Mouse (Mus musculus): ENCODE data around the gene Akain1. TPM values are rescaled to one million over a fixed set of nuclear protein-coding genes. Genes with fewer than 3 reads are reported as not detected.

Gene Akain1
- total RNA-seq, 1 experiment from 2014 or later = not detected

DNA sequence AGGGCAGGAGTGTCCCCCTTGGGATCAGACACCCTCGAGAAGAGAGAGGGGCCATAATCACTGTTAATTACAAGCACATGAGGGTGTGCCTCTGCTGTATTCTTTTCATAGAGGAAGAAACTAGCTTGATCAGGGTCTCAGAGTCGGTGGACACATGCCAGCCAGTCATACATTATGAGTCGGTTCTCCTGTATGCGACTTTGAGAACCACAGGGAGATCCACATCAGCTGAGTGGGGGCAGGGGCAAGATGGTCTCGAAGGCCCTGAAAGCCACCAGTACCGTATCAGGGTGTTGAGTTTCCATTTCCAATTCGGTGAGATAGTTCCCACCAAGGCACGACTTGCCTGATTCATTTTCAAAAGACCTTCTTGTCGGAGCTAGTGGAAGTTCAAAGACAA is 33.3 kb downstream of the Akain1 start:
- ATAC-seq (replicated peaks in 1 of 2; ENCODE audit: insufficient read depth in 1 of 2, low FRiP score in 2 of 2, low TSS enrichment in 1 of 2, low read depth in 1 of 2, poor library complexity in 2 of 2, severe bottlenecking in 2 of 2) = no peak

DNA sequence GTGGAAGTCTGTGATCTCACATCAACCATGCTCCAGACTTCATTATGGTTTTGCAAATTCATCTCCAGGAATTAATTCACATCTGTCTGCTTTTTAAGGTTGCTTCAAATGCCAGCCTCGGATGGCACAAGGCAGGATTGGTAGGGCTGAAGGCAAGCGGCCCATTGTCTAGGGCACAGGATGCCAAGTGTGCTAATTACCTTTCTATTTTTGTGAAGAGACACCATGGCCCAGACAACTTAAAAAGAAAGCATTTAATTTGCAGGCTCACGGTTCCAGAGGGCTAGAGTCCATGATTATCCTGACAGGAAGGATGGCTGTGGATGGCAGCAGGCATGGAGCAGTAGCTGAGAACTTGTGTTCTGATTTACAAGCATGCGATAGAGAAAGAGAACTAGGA is 35.0 kb downstream of the Akain1 start:
- no peak for ATAC-seq (replicated peaks in 1 of 2; ENCODE audit: insufficient read depth in 1 of 2, low FRiP score in 2 of 2, low TSS enrichment in 1 of 2, low read depth in 1 of 2, poor library complexity in 2 of 2, severe bottlenecking in 2 of 2)

DNA sequence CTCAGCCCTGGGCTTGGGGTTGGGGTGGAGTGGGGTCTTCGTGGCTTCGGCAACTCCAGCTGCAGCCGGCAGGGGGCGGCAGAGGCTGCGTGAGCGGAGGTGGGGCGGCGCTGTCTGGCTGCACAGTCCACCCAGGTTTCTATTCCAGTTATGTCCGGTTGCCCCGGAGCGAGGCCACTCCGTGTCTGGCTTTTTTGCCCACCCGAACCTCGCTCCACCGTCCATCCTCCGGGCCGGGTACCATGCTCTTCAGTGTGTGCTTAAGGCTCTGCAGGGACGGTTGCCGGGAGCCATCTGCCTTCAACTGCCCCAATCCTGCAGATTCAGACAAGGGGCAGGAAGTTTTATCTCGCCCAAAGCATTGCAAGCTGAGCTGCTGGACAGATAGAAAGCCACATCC is 36.3 kb downstream of the Akain1 start:
- peak; percentile 85 to 91 for ATAC-seq (replicated peaks in 1 of 2; ENCODE audit: insufficient read depth in 1 of 2, low FRiP score in 2 of 2, low TSS enrichment in 1 of 2, low read depth in 1 of 2, poor library complexity in 2 of 2, severe bottlenecking in 2 of 2)

DNA sequence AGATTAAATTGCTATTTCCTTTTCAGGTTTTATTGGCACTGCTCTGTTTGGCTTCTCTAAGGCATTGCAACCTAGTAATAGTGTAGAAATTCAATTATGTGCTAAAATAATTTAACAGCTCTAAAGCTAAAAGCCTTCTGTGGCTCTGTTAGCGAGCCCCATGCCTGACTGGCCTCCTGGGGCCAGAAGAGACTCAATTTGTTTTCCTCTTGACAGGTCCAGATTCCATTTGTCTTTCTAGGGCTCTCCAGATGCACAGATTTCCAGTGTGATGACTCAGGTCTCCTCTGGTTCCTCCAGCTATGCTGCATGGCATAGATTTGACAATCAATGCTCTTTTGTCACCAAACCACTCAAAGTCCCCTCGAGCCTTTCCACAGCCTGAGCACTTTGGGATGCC is 38.4 kb downstream of the Akain1 start:
- no peak for ATAC-seq (replicated peaks in 1 of 2; ENCODE audit: insufficient read depth in 1 of 2, low FRiP score in 2 of 2, low TSS enrichment in 1 of 2, low read depth in 1 of 2, poor library complexity in 2 of 2, severe bottlenecking in 2 of 2)

DNA sequence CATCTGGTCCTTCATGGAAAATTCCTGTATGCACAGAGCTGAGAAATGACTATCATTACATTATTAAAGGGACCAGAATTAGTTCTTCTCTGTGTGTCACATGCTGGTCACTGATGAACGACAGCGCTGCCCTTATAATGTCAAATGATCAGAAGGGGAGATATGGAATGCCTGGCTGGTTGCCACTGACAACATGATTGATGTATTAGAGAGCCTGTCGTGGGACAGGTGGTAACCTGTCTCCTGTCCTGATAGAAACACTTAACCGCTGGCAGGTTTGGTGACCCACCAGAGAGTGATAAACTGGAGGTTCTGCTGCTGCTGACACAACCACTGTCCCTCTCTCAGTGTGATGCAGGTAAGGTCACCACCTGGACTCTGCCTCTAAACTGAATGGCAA is 40.1 kb downstream of the Akain1 start:
- no peak for ATAC-seq (replicated peaks in 1 of 2; ENCODE audit: insufficient read depth in 1 of 2, low FRiP score in 2 of 2, low TSS enrichment in 1 of 2, low read depth in 1 of 2, poor library complexity in 2 of 2, severe bottlenecking in 2 of 2)

DNA sequence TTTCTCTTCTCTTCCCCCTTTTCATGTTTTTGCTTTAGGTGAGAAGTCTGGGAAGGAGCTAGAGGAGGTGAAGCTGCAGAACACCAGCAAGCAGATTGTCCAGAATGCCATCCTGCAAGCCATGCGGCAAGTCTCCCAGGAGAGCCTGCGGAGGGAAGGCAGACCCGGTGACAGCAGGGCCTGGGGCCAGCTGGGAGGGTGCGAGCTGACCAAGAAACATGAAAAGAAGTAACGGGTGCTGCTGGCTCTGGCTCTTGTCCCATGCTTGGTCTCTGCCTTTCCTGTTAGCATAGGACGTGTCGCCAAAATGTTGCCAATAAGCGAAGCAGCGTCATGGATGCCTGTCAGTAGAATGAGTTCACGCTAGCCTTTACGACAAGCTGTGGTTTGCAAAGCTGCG is 48.0 kb downstream of the Akain1 start:
- ATAC-seq (replicated peaks in 1 of 2; ENCODE audit: insufficient read depth in 1 of 2, low FRiP score in 2 of 2, low TSS enrichment in 1 of 2, low read depth in 1 of 2, poor library complexity in 2 of 2, severe bottlenecking in 2 of 2) = no peak

DNA sequence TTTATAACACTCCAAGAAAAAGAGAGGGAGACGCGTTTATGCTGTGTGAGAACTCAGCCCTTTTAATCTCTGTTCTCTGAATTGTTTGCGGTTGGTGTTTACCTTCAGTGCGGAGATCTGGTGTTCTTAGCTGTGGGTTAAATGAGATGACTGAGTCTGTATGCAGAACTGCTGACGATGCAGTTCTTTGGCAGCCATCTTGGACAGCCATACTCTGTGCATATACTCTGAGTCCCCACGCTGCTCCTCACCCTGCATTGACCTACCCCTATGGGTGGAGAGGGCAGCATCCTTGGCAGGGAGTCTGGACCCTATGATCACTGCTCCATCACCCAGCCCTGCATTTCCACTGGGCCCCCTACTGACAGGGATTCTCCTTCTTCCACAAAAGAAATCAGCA is 48.8 kb downstream of the Akain1 start:
- ATAC-seq (replicated peaks in 1 of 2; ENCODE audit: insufficient read depth in 1 of 2, low FRiP score in 2 of 2, low TSS enrichment in 1 of 2, low read depth in 1 of 2, poor library complexity in 2 of 2, severe bottlenecking in 2 of 2) = no peak

DNA sequence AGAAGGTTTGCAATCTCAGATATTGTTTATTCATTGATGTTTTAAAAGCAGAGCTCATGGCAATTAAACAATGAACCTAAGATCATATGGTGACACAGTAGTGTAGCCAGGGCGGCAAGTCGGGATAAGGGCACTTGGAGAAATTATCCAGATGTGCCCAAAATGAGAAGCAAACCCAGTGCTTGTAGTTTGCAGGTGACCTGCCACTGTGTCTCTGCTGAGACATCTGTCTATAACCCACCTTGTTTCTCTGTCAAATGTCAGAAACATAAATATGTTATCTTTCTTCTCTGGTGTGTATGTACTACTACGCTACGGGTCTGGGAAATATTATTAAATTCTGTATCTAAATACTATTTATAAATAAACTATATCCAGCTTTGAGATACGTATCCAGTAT is 49.7 kb downstream of the Akain1 start:
- no peak for ATAC-seq (replicated peaks in 1 of 2; ENCODE audit: insufficient read depth in 1 of 2, low FRiP score in 2 of 2, low TSS enrichment in 1 of 2, low read depth in 1 of 2, poor library complexity in 2 of 2, severe bottlenecking in 2 of 2)

DNA sequence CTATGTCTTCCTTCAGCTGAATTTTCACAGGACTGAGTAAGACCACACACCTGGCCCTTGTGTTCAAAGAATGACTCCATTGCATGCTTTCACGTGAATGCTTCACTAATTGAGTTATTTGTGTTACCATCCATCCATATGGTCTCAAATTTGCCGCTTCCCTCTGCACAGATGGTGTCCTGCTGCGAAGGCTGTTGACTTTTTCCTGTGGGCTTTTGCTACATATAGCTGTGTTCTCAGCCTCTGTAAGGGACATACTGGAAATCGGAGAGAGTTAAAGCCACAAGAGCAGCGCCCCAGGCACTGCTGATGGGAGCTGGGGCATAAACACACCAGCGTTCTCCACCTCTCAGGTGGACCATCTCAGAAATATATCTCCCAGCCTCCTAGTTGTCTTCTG is 53.2 kb downstream of the Akain1 start:
- no peak for ATAC-seq (replicated peaks in 1 of 2; ENCODE audit: insufficient read depth in 1 of 2, low FRiP score in 2 of 2, low TSS enrichment in 1 of 2, low read depth in 1 of 2, poor library complexity in 2 of 2, severe bottlenecking in 2 of 2)

DNA sequence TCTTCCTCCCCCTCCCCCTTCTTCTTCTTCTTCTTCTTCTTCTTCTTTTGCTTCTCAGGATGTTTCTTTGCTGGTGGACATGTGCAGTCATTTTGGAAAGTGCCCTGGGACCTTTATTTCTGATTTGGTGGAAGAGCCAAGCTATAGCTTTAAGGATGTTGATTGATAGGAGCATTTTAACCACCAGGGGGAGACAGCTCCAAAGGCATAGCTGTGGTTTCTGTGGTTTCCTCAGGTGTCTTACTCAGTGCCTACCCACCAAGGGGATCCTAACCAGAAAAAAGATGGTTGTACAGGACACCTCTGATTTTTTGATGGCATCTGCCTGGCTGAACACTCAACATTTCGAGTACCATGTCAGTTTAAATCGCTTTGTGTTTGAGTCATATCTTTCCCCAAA is 56.4 kb downstream of the Akain1 start:
- no peak for ATAC-seq (replicated peaks in 1 of 2; ENCODE audit: insufficient read depth in 1 of 2, low FRiP score in 2 of 2, low TSS enrichment in 1 of 2, low read depth in 1 of 2, poor library complexity in 2 of 2, severe bottlenecking in 2 of 2)

DNA sequence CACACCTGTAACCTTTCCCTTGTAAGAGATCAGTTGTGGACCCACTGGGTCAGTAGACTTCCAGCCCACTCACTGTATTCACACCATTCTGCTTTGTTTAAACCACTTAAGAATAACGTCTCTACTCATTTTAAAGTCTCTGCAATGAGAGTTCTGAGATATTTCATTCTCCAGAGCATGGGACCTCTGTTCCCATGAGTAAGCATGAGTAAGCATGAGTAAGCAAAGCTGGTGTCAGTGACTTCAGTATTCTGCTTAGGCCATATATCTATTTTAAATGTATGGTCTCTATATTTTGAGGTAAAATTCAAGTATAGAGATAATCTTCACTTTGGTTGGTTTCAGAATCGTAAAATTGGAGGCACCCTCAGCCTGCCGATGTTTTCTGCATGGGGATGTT is 57.0 kb downstream of the Akain1 start:
- no peak for ATAC-seq (replicated peaks in 1 of 2; ENCODE audit: insufficient read depth in 1 of 2, low FRiP score in 2 of 2, low TSS enrichment in 1 of 2, low read depth in 1 of 2, poor library complexity in 2 of 2, severe bottlenecking in 2 of 2)

DNA sequence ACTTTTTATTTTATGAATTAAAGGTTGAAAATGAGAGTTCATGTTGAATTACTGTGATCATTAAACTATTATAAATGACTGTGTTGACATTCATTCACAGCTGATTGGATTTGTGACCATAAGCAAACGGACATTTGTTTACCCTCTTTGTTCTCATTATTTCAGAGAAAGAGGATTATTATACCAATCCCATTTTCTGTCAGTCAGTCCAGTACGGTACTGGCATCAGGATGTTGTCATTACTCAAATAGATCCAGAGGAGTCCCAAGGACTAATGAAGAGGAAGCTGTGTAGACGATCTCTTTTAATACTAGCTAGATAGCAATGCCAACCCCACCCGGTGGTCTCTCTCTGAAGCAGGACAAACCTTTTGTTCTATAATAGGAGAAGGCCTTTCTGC is 58.2 kb downstream of the Akain1 start:
- ATAC-seq (replicated peaks in 1 of 2; ENCODE audit: insufficient read depth in 1 of 2, low FRiP score in 2 of 2, low TSS enrichment in 1 of 2, low read depth in 1 of 2, poor library complexity in 2 of 2, severe bottlenecking in 2 of 2) = no peak

DNA sequence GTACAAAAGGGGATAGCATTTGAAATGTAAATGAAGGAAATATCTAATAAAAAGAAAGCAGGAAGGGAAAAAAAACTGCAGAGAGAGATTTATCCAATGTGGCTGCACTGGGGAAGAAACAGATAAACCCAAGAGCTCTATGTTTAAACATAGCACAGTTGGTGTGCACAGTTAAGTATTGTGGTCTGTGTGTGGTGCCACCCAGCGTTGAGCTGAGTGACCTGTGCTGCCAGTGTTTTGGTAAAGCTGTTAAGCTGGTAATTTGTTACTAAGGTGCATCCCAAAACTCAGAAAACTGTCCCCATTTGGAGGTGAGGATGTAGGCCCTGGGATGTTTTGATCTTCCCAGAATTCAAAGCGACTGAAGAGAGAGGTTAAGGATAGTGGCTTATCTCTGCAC is 59.8 kb downstream of the Akain1 start:
- ATAC-seq (replicated peaks in 1 of 2; ENCODE audit: insufficient read depth in 1 of 2, low FRiP score in 2 of 2, low TSS enrichment in 1 of 2, low read depth in 1 of 2, poor library complexity in 2 of 2, severe bottlenecking in 2 of 2) = no peak

DNA sequence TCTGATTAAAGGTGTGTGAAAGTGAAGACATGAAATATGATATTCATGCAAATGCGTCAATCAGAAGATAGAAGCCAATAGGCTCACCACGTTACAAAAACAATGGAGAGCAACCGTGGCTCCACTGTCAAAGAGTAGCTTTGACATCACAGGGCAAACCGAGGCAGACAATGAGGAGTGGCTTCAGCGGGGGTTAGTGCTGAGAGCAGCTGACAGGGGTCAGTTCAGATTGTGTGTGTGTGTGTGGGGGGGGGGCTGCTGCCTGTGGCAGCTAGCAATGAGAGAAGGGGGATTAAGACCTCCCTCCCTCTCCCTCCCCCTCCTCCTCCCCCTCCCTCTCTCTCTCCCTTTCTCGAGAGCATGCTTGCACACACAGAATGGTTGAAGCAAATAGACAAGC is 60.3 kb downstream of the Akain1 start:
- ATAC-seq (replicated peaks in 1 of 2; ENCODE audit: insufficient read depth in 1 of 2, low FRiP score in 2 of 2, low TSS enrichment in 1 of 2, low read depth in 1 of 2, poor library complexity in 2 of 2, severe bottlenecking in 2 of 2) = no peak

DNA sequence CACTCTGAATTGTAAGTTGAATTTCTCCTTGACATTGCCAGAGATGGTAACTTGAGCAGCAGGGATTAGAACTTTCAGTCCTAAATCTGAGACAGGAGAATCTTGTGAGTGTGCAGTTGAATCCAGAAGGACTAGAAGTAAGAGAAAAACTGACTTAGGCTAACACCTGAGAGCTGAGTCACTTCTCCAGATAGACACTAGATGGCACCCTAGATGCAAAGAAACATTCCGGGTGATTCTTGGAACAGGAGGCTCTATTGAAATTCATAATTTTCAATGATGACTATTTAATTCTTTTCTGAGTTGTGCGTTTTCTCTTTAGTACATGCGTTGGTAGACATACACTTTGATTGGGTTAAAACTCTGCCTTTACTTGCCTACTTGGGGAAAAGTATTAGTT is 66.9 kb downstream of the Akain1 start:
- ATAC-seq (replicated peaks in 1 of 2; ENCODE audit: insufficient read depth in 1 of 2, low FRiP score in 2 of 2, low TSS enrichment in 1 of 2, low read depth in 1 of 2, poor library complexity in 2 of 2, severe bottlenecking in 2 of 2) = peak; percentile 42 to 62; a peak in 1 of 4 replicates

DNA sequence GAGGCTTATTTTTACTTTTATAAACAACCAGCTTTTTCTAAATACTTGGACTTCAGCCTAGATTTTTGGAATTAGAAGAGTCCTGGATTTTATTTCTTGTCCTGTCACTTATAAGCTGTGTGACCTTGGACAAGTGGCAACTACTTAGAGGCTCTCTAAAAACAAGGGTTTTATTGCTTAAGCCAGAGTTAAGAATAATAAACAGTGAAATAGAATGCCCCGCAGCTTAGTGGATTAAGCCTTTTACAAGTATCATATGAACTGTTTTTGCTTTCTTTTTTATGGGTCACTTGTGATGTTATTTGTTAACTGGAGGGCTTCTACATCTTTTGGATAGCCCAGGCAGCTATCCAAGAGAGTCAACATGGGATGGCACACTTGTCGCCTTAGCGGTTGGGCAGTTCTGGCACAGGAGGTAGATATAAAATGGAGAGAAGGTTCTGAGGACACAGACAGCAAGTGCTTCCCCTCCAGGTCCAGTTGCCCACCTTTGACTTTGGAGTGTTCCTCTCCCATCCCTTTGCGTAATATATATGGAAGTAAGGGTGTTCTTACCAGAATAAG is 77.3 kb downstream of the Akain1 start:
- ATAC-seq (replicated peaks in 1 of 2; ENCODE audit: insufficient read depth in 1 of 2, low FRiP score in 2 of 2, low TSS enrichment in 1 of 2, low read depth in 1 of 2, poor library complexity in 2 of 2, severe bottlenecking in 2 of 2) = no peak

DNA sequence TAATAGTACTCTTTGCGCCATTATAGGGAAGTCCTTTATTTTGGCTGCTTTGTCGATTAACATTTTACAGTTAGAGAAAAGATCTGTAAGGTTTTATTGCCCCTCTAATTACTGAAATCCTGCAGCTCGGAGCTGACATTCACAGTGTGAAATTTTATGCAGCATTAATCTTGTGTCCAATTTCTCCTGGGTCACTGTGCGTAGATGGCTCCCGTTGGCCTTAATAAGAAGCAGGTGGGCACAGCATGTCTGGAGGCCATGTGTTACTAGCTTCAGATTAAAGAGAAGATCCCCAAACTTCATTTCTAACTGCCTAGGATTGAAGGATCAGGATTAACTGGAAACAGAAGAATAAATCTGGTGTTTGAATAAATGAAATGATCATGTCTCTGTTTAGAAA is 92.3 kb downstream of the Akain1 start:
- no peak for ATAC-seq (replicated peaks in 1 of 2; ENCODE audit: insufficient read depth in 1 of 2, low FRiP score in 2 of 2, low TSS enrichment in 1 of 2, low read depth in 1 of 2, poor library complexity in 2 of 2, severe bottlenecking in 2 of 2)
